Mouse (Mus musculus): ENCODE measurements at regions not wholly inside any gene's neighbourhood (a gene's known extent, or its start where the extent isn't known, plus 50 kb on each side); places are given as distances from the start of the nearest gene placed in this dataset.

GRCm38 (mm10) chr13:52327734-52328133, 203.3 kb downstream of the Diras2 start:
- in situ Hi-C loops (cut with MboI; ENCODE audit: low pct_unique_long_range_greater_than_20kb), result no loop called here
- POLR2A ChIA-PET, result no interaction called here
- TF ChIP-seq CTCF (IDR thresholded peaks at IDR 0.05), result no peak
- DNase-seq (ENCODE audit: low read depth, low spot score) (no peak), ATAC-seq (no peak)
- CTCF ChIA-PET, result no interaction called here
- H3K27me3 ChIP-seq, result peaks cover 15% of the 10 kb centered on the region

- in situ Hi-C loops (cut with MboI; ENCODE audit: low pct_unique_long_range_greater_than_20kb), result no loop called here
- H3K27me3 ChIP-seq, result peaks cover 15% of the 10 kb centered on the region
- ChIA-PET CTCF (no interaction called here), POLR2A (no interaction called here)
- TF ChIP-seq CTCF (IDR thresholded peaks at IDR 0.05), result no peak
- no peak for DNase-seq (ENCODE audit: low read depth, low spot score)
- no peak for ATAC-seq
Measured at GRCm38 (mm10) chr13:52328766-52329165, 202.3 kb downstream of the Diras2 start.

- DNase-seq (ENCODE audit: low read depth, low spot score) (no peak), ATAC-seq (no peak)
- TF ChIP-seq CTCF (IDR thresholded peaks at IDR 0.05), result no peak
- peaks cover 15% of the 10 kb centered on the region for H3K27me3 ChIP-seq
- in situ Hi-C loops (cut with MboI; ENCODE audit: low pct_unique_long_range_greater_than_20kb), result no loop called here
- ChIA-PET CTCF (no interaction called here), POLR2A (interaction anchor here (0.6 kb wide), 2 partner anchors 32 to 49 kb away, joined by 3 to 4 read pairs; no protein-coding TSS in a partner anchor)
Measured at GRCm38 (mm10) chr13:52331068-52331467, 200.0 kb downstream of the Diras2 start.

- DNase-seq (ENCODE audit: low read depth, low spot score) (no peak), ATAC-seq (no peak)
- POLR2A ChIA-PET, result no interaction called here
- no peak for TF ChIP-seq CTCF (IDR thresholded peaks at IDR 0.05)
- in situ Hi-C loops (cut with MboI; ENCODE audit: low pct_unique_long_range_greater_than_20kb), result no loop called here
- CTCF ChIA-PET, result interaction anchor here (1.4 kb wide), 1 partner anchor 18 kb away, joined by 4 read pairs; no protein-coding TSS in a partner anchor
- H3K27me3 ChIP-seq, result peaks cover 23% of the 10 kb centered on the region
Measured at GRCm38 (mm10) chr13:52334962-52335361, 196.1 kb downstream of the Diras2 start.

- in situ Hi-C loops (cut with MboI; ENCODE audit: low pct_unique_long_range_greater_than_20kb), result no loop called here
- H3K27me3 ChIP-seq, result peaks cover 12% of the 10 kb centered on the region
- TF ChIP-seq CTCF (IDR thresholded peaks at IDR 0.05), result no peak
- POLR2A ChIA-PET, result no interaction called here
- ATAC-seq (no peak), DNase-seq (ENCODE audit: low read depth, low spot score) (no peak)
- CTCF ChIA-PET, result interaction anchor here (1.2 kb wide), 1 partner anchor 12 kb away, joined by 4 read pairs; no protein-coding TSS in a partner anchor
Measured at GRCm38 (mm10) chr13:52337936-52338335, 193.1 kb downstream of the Diras2 start.

GRCm38 (mm10) chr13:52339156-52339555, 191.9 kb downstream of the Diras2 start:
- POLR2A ChIA-PET, result no interaction called here
- DNase-seq (ENCODE audit: low read depth, low spot score), result no peak

GRCm38 (mm10) chr13:52341981-52342380, 189.1 kb downstream of the Diras2 start:
- CTCF ChIA-PET, result interaction anchor here (0.6 to 2.4 kb wide), 2 partner anchors 10 to 233 kb away, joined by 3 to 6 read pairs; no protein-coding TSS in a partner anchor
- in situ Hi-C loops (cut with MboI; ENCODE audit: low pct_unique_long_range_greater_than_20kb), result no loop called here
- no peak for ATAC-seq

More at GRCm38 (mm10) chr13:52339156-52339555, 191.9 kb downstream of the Diras2 start:
- no peak for ATAC-seq
- no peak for TF ChIP-seq CTCF (IDR thresholded peaks at IDR 0.05)
- in situ Hi-C loops (cut with MboI; ENCODE audit: low pct_unique_long_range_greater_than_20kb), result no loop called here
- CTCF ChIA-PET, result no interaction called here
- H3K27me3 ChIP-seq, result peaks cover 12% of the 10 kb centered on the region

GRCm38 (mm10) chr13:52344383-52344782, 186.7 kb downstream of the Diras2 start:
- no peak for TF ChIP-seq CTCF (IDR thresholded peaks at IDR 0.05)
- in situ Hi-C loops (cut with MboI; ENCODE audit: low pct_unique_long_range_greater_than_20kb), result no loop called here
- peaks cover 3% of the 10 kb centered on the region for H3K27me3 ChIP-seq
- DNase-seq (ENCODE audit: low read depth, low spot score) (no peak), ATAC-seq (no peak)
- ChIA-PET CTCF (no interaction called here), POLR2A (no interaction called here)

More at GRCm38 (mm10) chr13:52341981-52342380, 189.1 kb downstream of the Diras2 start:
- DNase-seq (ENCODE audit: low read depth, low spot score), result no peak
- no peak for TF ChIP-seq CTCF (IDR thresholded peaks at IDR 0.05)
- POLR2A ChIA-PET, result no interaction called here
- H3K27me3 ChIP-seq, result peaks cover 12% of the 10 kb centered on the region

- peaks cover 3% of the 10 kb centered on the region for H3K27me3 ChIP-seq
- TF ChIP-seq CTCF (IDR thresholded peaks at IDR 0.05), result no peak
- no peak for ATAC-seq
- DNase-seq (ENCODE audit: low read depth, low spot score), result no peak
- POLR2A ChIA-PET, result no interaction called here
- CTCF ChIA-PET, result no interaction called here
- in situ Hi-C loops (cut with MboI; ENCODE audit: low pct_unique_long_range_greater_than_20kb), result no loop called here
Measured at GRCm38 (mm10) chr13:52344853-52345252, 186.2 kb downstream of the Diras2 start.

GRCm38 (mm10) chr13:52345375-52346026, 185.6 kb downstream of the Diras2 start:
- ATAC-seq (no peak), DNase-seq (ENCODE audit: low read depth, low spot score) (no peak)
- ChIA-PET POLR2A (no interaction called here), CTCF (no interaction called here)
- H3K27me3 ChIP-seq, result peaks cover 3% of the 10 kb centered on the region
- TF ChIP-seq CTCF (IDR thresholded peaks at IDR 0.05), result no peak
- in situ Hi-C loops (cut with MboI; ENCODE audit: low pct_unique_long_range_greater_than_20kb), result no loop called here

- in situ Hi-C loops (cut with MboI; ENCODE audit: low pct_unique_long_range_greater_than_20kb), result no loop called here
- DNase-seq (ENCODE audit: low read depth, low spot score) (no peak), ATAC-seq (no peak)
- ChIA-PET POLR2A (no interaction called here), CTCF (no interaction called here)
- peaks cover 4% of the 10 kb centered on the region for H3K27me3 ChIP-seq
- no peak for TF ChIP-seq CTCF (IDR thresholded peaks at IDR 0.05)
Measured at GRCm38 (mm10) chr13:52346027-52346375, 185.1 kb downstream of the Diras2 start.

GRCm38 (mm10) chr13:52347631-52348030, 183.4 kb downstream of the Diras2 start:
- ChIA-PET CTCF (no interaction called here), POLR2A (no interaction called here)
- H3K27me3 ChIP-seq, result peaks cover 7% of the 10 kb centered on the region
- no peak for ATAC-seq
- DNase-seq (ENCODE audit: low read depth, low spot score), result no peak
- no peak for TF ChIP-seq CTCF (IDR thresholded peaks at IDR 0.05)
- in situ Hi-C loops (cut with MboI; ENCODE audit: low pct_unique_long_range_greater_than_20kb), result no loop called here

Data from Patski (cell line).